Mouse (Mus musculus) CH12.LX (cell line): Measurements from ENCODE around the gene AI464131. TPM values are rescaled to one million over a fixed set of nuclear protein-coding genes. Genes with fewer than 3 reads are reported as not detected.

ENCODE experiments used
- DNase-seq: peaks from one replicate; pipeline ENCODE4 v3.0.0-alpha.2; 2013; ENCODE audit errors: extremely low read depth
- H3K27ac ChIP-seq: 2 replicates; pipeline ENCODE4 v1.5.1; 2012; ENCODE audit warnings: low read depth, mild to moderate bottlenecking, control low read depth, moderate library complexity; ENCODE audit not compliant: insufficient read depth
- H3K27me3 ChIP-seq: replicated peaks from 2 replicates; pipeline ENCODE3; 2012; ENCODE audit warnings: inconsistent platforms
- H3K36me3 ChIP-seq, 2 experiments: replicated peaks in 1 of 2; 2 replicates each; pipeline versions ENCODE3 to v1.6.1; 2012; ENCODE audit warnings: inconsistent platforms in 1 of 2, low read length in 1 of 2, mild to moderate bottlenecking in 1 of 2, mixed read lengths in 1 of 2, moderate library complexity in 1 of 2; ENCODE audit not compliant: control insufficient read depth in 1 of 2, insufficient read depth in 1 of 2
- H3K4me1 ChIP-seq, 2 experiments: 2 replicates each; pipeline ENCODE4 v1.6.1; 2012; ENCODE audit warnings: inconsistent platforms in 1 of 2, moderate library complexity in 1 of 2; ENCODE audit not compliant: insufficient read depth in 2 of 2, control insufficient read depth in 1 of 2
- H3K4me2 ChIP-seq: 2 replicates; pipeline ENCODE4 v1.6.1; 2012; ENCODE audit warnings: low read depth, mild to moderate bottlenecking, control low read depth; ENCODE audit not compliant: poor library complexity, insufficient read depth, severe bottlenecking
- H3K4me3 ChIP-seq, 3 experiments: fragments of 150-350 bp in 1 of 3; sonication (generic) in 1 of 3; replicated peaks in 1 of 3; 2 replicates each; pipeline versions ENCODE3 to v1.5.1; 2011 to 2012; ENCODE audit warnings: low read depth in 2 of 3, low read length in 2 of 3, mild to moderate bottlenecking in 2 of 3, moderate library complexity in 2 of 3, control low read depth in 1 of 3, improper control_type of control experiment in 1 of 3, inconsistent platforms in 1 of 3, mixed read lengths in 1 of 3; ENCODE audit not compliant: poor library complexity in 1 of 3
- H3K79me2 ChIP-seq: replicated peaks from 2 replicates; pipeline ENCODE4 v1.6.1; 2012; ENCODE audit warnings: mild to moderate bottlenecking, moderate library complexity; ENCODE audit not compliant: control insufficient read depth, poor library complexity, insufficient read depth, severe bottlenecking; ENCODE audit errors: extremely low read depth
- H3K9ac ChIP-seq: 2 replicates; pipeline ENCODE4 v1.6.1; 2012; ENCODE audit warnings: low read depth, mild to moderate bottlenecking, control low read depth, moderate library complexity; ENCODE audit not compliant: insufficient read depth
- H3K9me3 ChIP-seq: replicated peaks from 2 replicates; pipeline ENCODE3; 2012; ENCODE audit warnings: low read length, inconsistent platforms, mixed read lengths
- BHLHE40 ChIP-seq: IDR thresholded peaks from 2 replicates; pipeline ENCODE4 v1.6.1; 2011; ENCODE audit warnings: mild to moderate bottlenecking, low read depth, low read length, improper control_type of control experiment
- CHD2 ChIP-seq: IDR thresholded peaks from 2 replicates; pipeline ENCODE4 v1.6.1; 2011; ENCODE audit warnings: low read length, improper control_type of control experiment
- ELF1 ChIP-seq: IDR thresholded peaks from 2 replicates; pipeline ENCODE4 v1.6.1; 2014; ENCODE audit warnings: low read depth, mild to moderate bottlenecking, inconsistent platforms, low read length, improper control_type of control experiment
- ETS1 ChIP-seq: conservative IDR thresholded peaks from 2 replicates; pipeline ENCODE4 v1.6.1; 2012; ENCODE audit warnings: low read depth, mild to moderate bottlenecking, inconsistent platforms, low read length, improper control_type of control experiment, moderate library complexity
- GABPA ChIP-seq: IDR thresholded peaks from 2 replicates; pipeline ENCODE4 v1.6.1; 2012; ENCODE audit warnings: low read depth, low read length, improper control_type of control experiment, inconsistent platforms; ENCODE audit not compliant: insufficient replicate concordance
- HCFC1 ChIP-seq: IDR thresholded peaks from 2 replicates; pipeline ENCODE4 v1.6.1; 2012; ENCODE audit warnings: low read depth, mild to moderate bottlenecking, inconsistent platforms, low read length, improper control_type of control experiment
- JUND ChIP-seq: conservative IDR thresholded peaks from 2 replicates; pipeline ENCODE4 v1.6.1; 2011; ENCODE audit warnings: low read depth, low read length, improper control_type of control experiment
- KAT2A ChIP-seq: IDR thresholded peaks from 2 replicates; pipeline ENCODE4 v1.6.1; 2012; ENCODE audit warnings: low read length, improper control_type of control experiment, inconsistent platforms; ENCODE audit not compliant: insufficient replicate concordance
- MAFK ChIP-seq: IDR thresholded peaks from 2 replicates; pipeline ENCODE4 v1.6.1; 2011; ENCODE audit warnings: low read length, improper control_type of control experiment; ENCODE audit not compliant: insufficient replicate concordance
- MAX ChIP-seq: IDR thresholded peaks from 2 replicates; pipeline ENCODE4 v1.6.1; 2011; ENCODE audit warnings: low read length, improper control_type of control experiment
- MAZ ChIP-seq: IDR thresholded peaks from 2 replicates; pipeline ENCODE4 v1.6.1; 2012; ENCODE audit warnings: low read depth, mild to moderate bottlenecking, inconsistent platforms, low read length, improper control_type of control experiment, moderate library complexity
- MEF2A ChIP-seq: IDR thresholded peaks from 2 replicates; pipeline ENCODE4 v1.6.1; 2014; ENCODE audit warnings: low read depth, mild to moderate bottlenecking, inconsistent platforms, low read length, improper control_type of control experiment, borderline replicate concordance
- MYC ChIP-seq: IDR thresholded peaks from 2 replicates; pipeline ENCODE4 v1.6.1; 2011; ENCODE audit warnings: low read depth, mild to moderate bottlenecking, improper control_type of control experiment, low read length
- POLR2AphosphoS2 ChIP-seq: IDR thresholded peaks from 2 replicates; pipeline ENCODE4 v1.6.1; 2011; ENCODE audit warnings: low read depth, low read length, improper control_type of control experiment
- RAD21 ChIP-seq: IDR thresholded peaks from 2 replicates; pipeline ENCODE4 v1.6.1; 2011; ENCODE audit warnings: low read depth, mild to moderate bottlenecking, low read length, improper control_type of control experiment, moderate library complexity
- RCOR1 ChIP-seq: conservative IDR thresholded peaks from 2 replicates; pipeline ENCODE4 v1.6.1; 2012; ENCODE audit warnings: low read depth, mild to moderate bottlenecking, inconsistent platforms, low read length, improper control_type of control experiment
- UBTF ChIP-seq: IDR thresholded peaks from 2 replicates; pipeline ENCODE4 v1.6.1; 2012; ENCODE audit warnings: low read depth, mild to moderate bottlenecking, inconsistent platforms, low read length, improper control_type of control experiment, moderate library complexity
- ZMIZ1 ChIP-seq: IDR thresholded peaks from 2 replicates; pipeline ENCODE4 v1.6.1; 2012; ENCODE audit warnings: low read depth, mild to moderate bottlenecking, inconsistent platforms, low read length, improper control_type of control experiment
- dilution Hi-C: fragments of 300-500 bp; cut with MboI; formaldehyde crosslinking; loops from 2 replicates; pipeline ENCODE4 v1.14.3; 2020; ENCODE audit warnings: low sequenced_read_pairs; ENCODE audit not compliant: extremely low pct_unique_long_range_greater_than_20kb, extremely low pct_ligation_motif_present
- in situ Hi-C: fragments of 300-500 bp; cut with MboI; formaldehyde crosslinking; loops from 3 replicates; pipeline ENCODE4 v1.14.3; 2019; ENCODE audit warnings: low sequenced_read_pairs, low pct_ligation_motif_present, low pct_unique_long_range_greater_than_20kb, mixed read lengths
- polyA plus RNA-seq: library from polyadenylated mRNA; unstranded; fragments of >175 nt; gene quantifications from 2 replicates; pipeline ENCODE4 v1.2.1, GENCODE M21; 2012; ENCODE audit warnings: low read depth; ENCODE audit not compliant: insufficient read length
- total RNA-seq, 2 experiments: library from RNA; depleted of rRNA; stranded (reverse); fragments of 300-350 nt in 1 of 2; fragments of >200 nt in 1 of 2; gene quantifications; 2 replicates each; pipeline ENCODE4 v1.2.3; 2012 to 2014

AI464131 gene
- total and polyA plus RNA-seq, 3 experiments = 0.04 to 0.10 TPM; not detected in 1

- Histone ChIP-seq H3K36me3 (no peaks in the 10 kb centered on the region), H3K27ac (no peak overlapping the region), H3K9ac (no peak overlapping the region), H3K27me3 (peaks cover 44% of the 10 kb centered on the region), H3K4me2 (no peak overlapping the region), H3K79me2 (no peaks in the 10 kb centered on the region), H3K4me1 (no peaks in the 10 kb centered on the region), H3K4me3 (no peak overlapping the region), H3K9me3 (no peaks in the 10 kb centered on the region)
- in situ Hi-C loops (no loop called here), dilution Hi-C loops (no loop called here)
- no peak for DNase-seq
- no peak for TF ChIP-seq MAZ
- no peak for TF ChIP-seq MAX
- TF ChIP-seq RCOR1 = no peak
- no peak for TF ChIP-seq MYC
- TF ChIP-seq POLR2AphosphoS2 = no peak
- no peak for TF ChIP-seq KAT2A
- TF ChIP-seq BHLHE40 = no peak
Observed at GRCm38 (mm10) chr4:41534866-41535265, 32.0 kb upstream of the AI464131 start.

- in situ Hi-C loops = no loop called here
- no peaks in the 10 kb centered on the region for H3K4me1 ChIP-seq
- no peak overlapping the region for H3K9ac ChIP-seq
- H3K27ac ChIP-seq = no peak overlapping the region
- no peaks in the 10 kb centered on the region for H3K79me2 ChIP-seq
- no peak overlapping the region for H3K4me3 ChIP-seq
- TF ChIP-seq ZMIZ1 = no peak
- no peak for TF ChIP-seq RAD21
- no peak for TF ChIP-seq ETS1
- TF ChIP-seq ELF1 = no peak
- no peak for TF ChIP-seq JUND
- no peak for TF ChIP-seq CHD2
- no peak for TF ChIP-seq MEF2A
- TF ChIP-seq HCFC1 = no peak
- TF ChIP-seq GABPA = no peak
- no peak for TF ChIP-seq MAFK
- TF ChIP-seq UBTF = no peak
- TF ChIP-seq, all 38 proteins: peak for 0
- Histone ChIP-seq H3K9me3 (no peaks in the 10 kb centered on the region), H3K27me3 (peaks cover 43% of the 10 kb centered on the region), H3K36me3 (no peaks in the 10 kb centered on the region), H3K4me2 (no peak overlapping the region)
- dilution Hi-C loops = no loop called here
- peak; percentile 29 for DNase-seq
Observed at GRCm38 (mm10) chr4:41532420-41532819, 29.5 kb upstream of the AI464131 start.
